Mouse (Mus musculus) liver, embryonic 14.5 days (tissue): ENCODE results near the gene Celf2.

Experiments used
- CTCF ChIP-seq: IDR thresholded peaks from 2 replicates; pipeline ENCODE4 v1.5.1; 2016; ENCODE audit warnings: antibody characterized with exemption, low read depth, control low read depth
- EP300 ChIP-seq: IDR thresholded peaks from 2 replicates; pipeline ENCODE4 v1.6.1; 2016; ENCODE audit warnings: antibody characterized with exemption, low read depth

- TF ChIP-seq EP300 (no peak), CTCF (no peak)
These were observed 766.2 kb downstream of the Celf2 start for GRCm38 (mm10) chr2:6743173-6743572.
